Mouse (Mus musculus) stomach, postnatal 0 days (tissue): ENCODE measurements around the gene Il27ra.

Source experiments
- CTCF ChIP-seq: IDR thresholded peaks from 2 replicates; pipeline ENCODE4 v1.5.1; 2016; ENCODE audit warnings: antibody characterized with exemption, low read depth, mild to moderate bottlenecking, moderate library complexity
- EP300 ChIP-seq: optimal IDR thresholded peaks from 2 replicates; pipeline ENCODE3; 2016; ENCODE audit warnings: antibody characterized with exemption

GRCm38 (mm10) chr8:83999057-83999705, 43.2 kb downstream of the Il27ra start:
- TF ChIP-seq CTCF: no peak
- no peak for TF ChIP-seq EP300
